Mouse (Mus musculus) heart, adult 2 months (tissue): ENCODE data around the gene Shroom4.

Experiments
- CTCF ChIP-seq: fragments of 200-600 bp; IDR thresholded peaks from 2 replicates; pipeline ENCODE4 v1.8.1; 2022; ENCODE audit warnings: antibody characterized with exemption, mild to moderate bottlenecking, moderate library complexity
- POLR2A ChIP-seq: fragments of 200-500 bp; IDR thresholded peaks from 2 replicates; pipeline ENCODE4 v1.6.1; 2011; ENCODE audit warnings: mild to moderate bottlenecking, low read depth, low read length, control low read depth; ENCODE audit not compliant: insufficient read depth

- no peak for TF ChIP-seq CTCF
- TF ChIP-seq POLR2A: no peak
These were observed 18.5 kb downstream of the Shroom4 start for GRCm38 (mm10) chrX:6418140-6418539.
